Mouse (Mus musculus): ENCODE measurements around the gene Rpl10a.
A peak's percentile ranks its signal among the peaks of the same experiment; 100 is the strongest.

The Rpl10a gene

DNA sequence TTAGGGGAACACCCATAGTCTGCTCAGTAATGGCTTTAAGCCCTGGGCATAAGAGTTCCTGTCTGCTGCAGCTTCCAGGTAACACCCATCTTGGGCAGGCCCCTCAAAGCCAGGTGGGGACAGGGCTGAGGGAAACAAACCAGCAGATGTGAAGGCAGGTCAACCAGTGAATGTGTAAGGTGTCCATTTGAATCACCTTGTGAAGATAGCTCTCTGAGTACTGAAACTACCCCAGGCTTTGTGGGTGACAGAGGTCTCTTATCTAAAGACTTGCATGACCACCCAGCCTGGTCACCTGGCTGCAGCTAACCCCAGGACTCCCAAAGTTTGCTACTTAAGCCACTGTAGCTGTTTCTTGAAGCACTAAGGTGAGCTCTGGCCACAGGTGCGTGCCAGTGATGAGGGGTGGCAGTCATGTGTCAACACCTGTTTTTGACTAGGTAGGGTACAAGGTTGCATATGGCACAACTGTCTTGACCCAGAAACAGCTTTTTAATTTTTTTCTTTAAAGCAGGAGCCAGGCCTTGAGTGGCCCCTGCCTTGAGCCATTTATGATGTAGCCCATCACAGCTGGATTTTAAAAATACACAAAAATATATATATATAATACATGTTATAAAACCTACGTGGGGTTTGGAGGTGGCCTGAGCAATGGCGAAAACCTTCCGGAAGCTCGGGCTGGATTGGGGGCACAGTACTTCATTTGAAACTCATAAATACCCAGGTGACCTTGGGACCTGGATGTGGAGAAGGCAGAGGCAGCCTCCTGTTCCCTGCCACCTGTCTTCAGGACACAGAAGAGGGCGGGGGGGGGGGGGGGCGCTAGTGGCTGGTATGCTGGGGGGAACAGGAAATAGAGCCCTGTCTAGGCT lies 3.2 kb downstream of the Rpl10a start:
- ATAC-seq (ENCODE audit: low TSS enrichment), result no peak

DNA sequence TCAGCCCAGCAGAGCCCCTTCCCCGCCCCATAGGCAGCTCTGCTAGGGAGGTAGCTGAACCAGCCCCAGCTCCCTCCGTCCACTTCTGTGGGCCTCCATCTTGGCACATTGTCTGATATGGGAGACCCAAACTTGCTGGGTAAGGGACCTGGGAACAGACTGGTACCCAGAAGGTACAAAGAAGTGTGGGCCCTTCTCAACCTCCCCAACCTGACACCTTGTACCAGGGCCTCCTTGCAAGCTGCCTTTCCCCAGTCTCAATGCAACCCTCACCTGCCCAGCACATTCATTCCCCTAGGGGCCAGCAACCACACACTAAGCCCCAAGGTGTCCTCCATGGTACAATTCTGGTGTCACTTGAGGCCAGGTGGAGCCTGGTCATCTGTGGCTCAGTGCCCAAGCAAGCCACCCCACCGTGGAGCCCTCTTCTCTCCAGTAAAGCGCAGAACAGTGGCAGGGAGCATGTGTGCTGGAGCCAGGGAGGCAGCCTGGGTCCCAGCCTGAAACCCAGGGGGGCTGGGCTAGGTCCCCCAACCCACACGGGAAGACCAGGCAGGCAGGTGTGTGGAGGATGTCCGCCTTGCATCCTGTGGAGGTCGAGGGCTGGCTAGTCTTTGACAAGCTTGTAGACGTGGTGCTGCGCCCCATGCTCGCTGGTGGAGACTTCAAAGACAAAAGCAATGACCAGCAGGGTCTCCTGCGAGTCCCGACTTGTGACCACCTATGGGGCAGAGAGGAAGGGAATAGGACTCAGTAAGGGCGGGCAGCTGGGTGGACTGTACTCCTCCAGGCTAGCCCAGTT lies 4.0 kb downstream of the Rpl10a start:
- ATAC-seq (ENCODE audit: low TSS enrichment), result no peak

GRCm38 (mm10) chr17:28332915-28333546 lies 4.8 kb downstream of the Rpl10a start:
- ATAC-seq (ENCODE audit: low TSS enrichment), result no peak

DNA sequence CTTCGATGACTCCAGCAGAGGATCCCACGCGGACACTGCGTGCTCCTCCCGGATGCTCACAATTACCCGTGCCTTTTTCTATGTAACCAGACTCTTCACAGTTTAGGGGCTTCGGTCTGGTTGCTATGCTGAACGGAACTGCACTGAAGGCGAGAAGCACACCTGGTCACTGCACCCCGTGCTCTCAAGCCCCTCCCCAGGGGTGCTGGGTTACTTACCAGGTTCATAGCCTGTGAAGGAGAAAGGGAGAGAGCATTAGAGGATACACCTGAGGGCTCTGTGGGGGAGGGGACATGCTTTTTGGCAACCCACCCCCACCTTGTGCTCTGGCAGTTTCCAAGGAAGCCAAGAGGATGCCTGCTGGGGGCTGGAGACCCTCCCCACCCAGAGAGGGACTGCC lies 7.0 kb downstream of the Rpl10a start:
- no peak for ATAC-seq (ENCODE audit: low TSS enrichment)

- ATAC-seq (ENCODE audit: low TSS enrichment), result no peak
Observed at GRCm38 (mm10) chr17:28337547-28337946, 9.3 kb downstream of the Rpl10a start.

DNA sequence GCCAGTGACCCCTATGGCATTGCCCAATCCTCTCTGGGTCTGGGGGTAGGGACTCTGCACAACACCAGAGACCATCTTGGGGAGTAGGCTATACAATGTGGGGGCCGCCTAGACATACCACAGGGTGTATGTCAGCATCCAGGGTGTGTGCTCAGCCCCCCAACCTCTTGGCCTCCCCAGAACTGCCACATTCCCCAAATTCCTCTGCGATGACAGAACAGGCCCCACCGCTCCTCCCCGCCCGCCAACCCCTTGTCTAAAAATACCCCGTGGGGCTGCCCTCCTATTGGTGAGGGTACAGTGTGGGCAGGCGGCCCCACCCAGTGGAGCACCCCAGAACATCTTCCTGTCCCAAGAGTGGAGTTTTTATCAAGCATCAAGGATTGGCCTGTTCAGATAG lies 12.3 kb downstream of the Rpl10a start:
- ATAC-seq (ENCODE audit: low TSS enrichment), result no peak

GRCm38 (mm10) chr17:28341091-28341490 lies 12.8 kb downstream of the Rpl10a start:
- ATAC-seq (ENCODE audit: low TSS enrichment), result 0 out of 2 replicates have a peak, but pooled peaks have one; percentile 20

GRCm38 (mm10) chr17:28344050-28344607 lies 15.9 kb downstream of the Rpl10a start:
- ATAC-seq (ENCODE audit: low TSS enrichment), result no peak

DNA sequence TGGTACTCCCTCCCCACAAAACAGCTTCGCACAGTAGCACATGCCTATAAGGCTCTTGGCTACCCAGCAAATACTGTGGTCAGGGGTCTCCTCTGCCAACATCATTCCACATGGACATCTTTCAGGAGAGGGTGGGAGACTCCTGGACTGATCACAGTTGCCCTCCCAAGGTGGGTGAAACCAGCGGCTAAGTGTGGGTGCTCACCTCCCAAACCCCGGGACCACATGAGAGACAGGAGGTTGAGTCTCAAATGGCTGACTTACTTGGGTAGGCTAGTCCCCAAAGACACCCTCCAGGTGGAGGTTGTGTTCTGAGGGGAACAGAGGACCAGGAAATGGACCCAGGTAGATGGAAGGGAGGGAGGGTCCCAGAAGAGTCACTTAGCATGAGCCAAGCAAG lies 16.4 kb downstream of the Rpl10a start:
- no peak for ATAC-seq (ENCODE audit: low TSS enrichment)

DNA sequence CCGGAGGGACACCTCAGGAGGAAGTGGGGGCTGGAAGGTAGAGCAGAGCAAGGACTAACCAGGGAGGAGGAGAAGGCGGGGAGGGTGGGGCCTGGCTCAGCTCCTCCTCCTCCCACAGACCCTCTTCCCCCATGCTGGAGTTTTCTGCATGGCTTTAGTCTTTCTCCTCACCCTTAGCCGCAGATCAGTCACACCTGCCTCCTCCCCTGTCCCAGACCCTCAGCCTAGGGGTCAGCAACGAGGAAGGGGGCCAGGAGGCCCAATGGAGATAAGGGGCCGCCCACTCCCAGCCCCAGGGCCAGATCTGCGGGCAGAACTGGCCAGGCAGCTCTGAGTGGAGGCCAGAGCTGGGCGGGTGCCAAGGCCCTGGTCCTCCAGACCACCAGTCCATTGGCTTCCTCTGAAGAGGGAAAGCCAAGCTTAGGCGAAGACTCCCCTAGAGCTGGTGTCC lies 17.0 kb downstream of the Rpl10a start:
- ATAC-seq (ENCODE audit: low TSS enrichment), result no peak

GRCm38 (mm10) chr17:28345882-28346281 lies 17.6 kb downstream of the Rpl10a start:
- ATAC-seq (ENCODE audit: low TSS enrichment), result no peak

- ATAC-seq (ENCODE audit: low TSS enrichment), result no peak
Observed at GRCm38 (mm10) chr17:28347327-28347726, 19.1 kb downstream of the Rpl10a start.

- no peak for ATAC-seq (ENCODE audit: low TSS enrichment)
Observed at GRCm38 (mm10) chr17:28348211-28348610, 19.9 kb downstream of the Rpl10a start.

GRCm38 (mm10) chr17:28349264-28349880 lies 21.1 kb downstream of the Rpl10a start:
- no peak for ATAC-seq (ENCODE audit: low TSS enrichment)

GRCm38 (mm10) chr17:28349901-28350465 lies 21.7 kb downstream of the Rpl10a start:
- ATAC-seq (ENCODE audit: low TSS enrichment), result no peak

DNA sequence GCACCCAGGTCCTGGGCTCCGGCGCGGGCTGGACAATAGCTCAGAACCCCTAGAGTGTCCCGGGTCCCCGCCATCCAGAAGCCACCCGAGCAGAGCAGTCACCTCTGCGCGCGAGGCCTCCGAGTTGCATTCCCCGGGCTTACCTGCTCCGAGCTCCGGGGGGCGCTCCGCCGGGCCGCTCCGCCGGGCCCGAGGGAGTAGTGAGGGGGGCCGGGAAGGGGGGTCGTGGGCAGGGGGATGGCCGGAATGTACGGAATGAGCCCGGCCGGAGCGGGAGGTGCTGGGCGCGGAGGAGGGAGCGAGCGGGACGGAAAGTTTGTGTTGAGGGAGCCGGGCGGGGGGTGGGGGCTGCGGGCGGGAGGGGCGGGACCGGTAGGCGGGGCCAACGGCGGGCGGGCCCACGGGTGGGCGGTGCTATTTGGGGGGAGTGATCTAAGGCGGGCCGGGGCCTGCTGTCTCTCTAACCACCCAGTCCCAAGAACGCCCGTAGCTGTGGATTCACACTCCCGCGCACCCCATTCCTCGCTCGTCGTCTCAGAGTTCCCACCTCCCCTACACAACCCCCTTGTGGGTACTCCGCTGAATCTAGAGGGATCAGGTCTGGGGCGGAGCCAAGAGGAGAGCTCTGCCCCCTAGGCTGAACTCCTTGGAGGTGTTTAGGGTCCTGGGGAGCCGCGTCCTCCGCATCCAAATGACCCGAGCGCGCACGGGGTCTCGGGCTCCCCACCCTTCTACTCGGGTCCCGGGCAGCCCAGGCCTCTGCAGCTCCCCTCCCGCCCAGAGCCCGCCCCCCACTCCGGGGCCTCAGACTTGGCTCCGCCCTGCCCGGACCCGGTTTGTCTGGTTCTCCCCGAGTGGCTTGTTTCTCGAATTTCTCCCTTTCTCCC lies 22.4 kb downstream of the Rpl10a start, which contains the start of gene Tead3:
Gene Tead3 (minus strand): TSS at position 352 of the 887 bp plus-strand sequence.
- no peak for ATAC-seq (ENCODE audit: low TSS enrichment)

DNA sequence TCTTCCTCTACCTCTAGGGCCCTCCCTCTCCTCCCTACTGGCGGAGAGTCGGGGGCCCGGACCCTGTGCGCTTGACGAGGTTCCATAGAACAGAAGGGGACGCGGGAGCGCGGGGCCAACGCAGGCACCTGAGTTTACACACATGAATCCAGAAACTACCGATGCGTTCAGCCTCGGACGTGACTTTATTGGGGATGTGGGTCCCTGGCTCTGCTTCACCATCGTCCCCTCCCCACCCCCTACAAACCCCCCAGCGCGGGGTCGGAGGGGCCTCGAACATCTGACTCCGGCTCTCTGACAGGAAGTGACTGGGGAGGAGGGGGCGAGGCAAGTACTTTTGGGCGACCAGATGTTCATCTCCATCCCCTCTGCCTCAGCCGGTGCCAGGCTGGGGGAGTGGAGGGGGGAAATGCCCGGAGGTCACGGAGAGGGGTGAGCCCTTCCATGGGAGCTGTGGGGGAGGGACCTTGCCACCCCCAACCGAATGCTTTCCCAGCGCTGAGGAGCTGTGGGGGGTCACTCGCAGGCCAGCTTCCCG lies 23.2 kb downstream of the Rpl10a start:
- ATAC-seq (ENCODE audit: low TSS enrichment), result no peak

GRCm38 (mm10) chr17:28352018-28352417 lies 23.7 kb downstream of the Rpl10a start:
- no peak for ATAC-seq (ENCODE audit: low TSS enrichment)

- no peak for ATAC-seq (ENCODE audit: low TSS enrichment)
Observed at GRCm38 (mm10) chr17:28355871-28356270, 27.6 kb downstream of the Rpl10a start.

Data from frontal cortex, adult (tissue).